Mouse (Mus musculus): Measurements from ENCODE around the gene Rusc1. TPM values are rescaled to one million over a fixed set of nuclear protein-coding genes. Genes with fewer than 3 reads are reported as not detected.

Rusc1 gene
- polyA plus RNA-seq (2012; ENCODE audit: insufficient read depth, insufficient read length, missing spikeins) = 22.0 and 28.2 TPM in 2 replicates

DNA sequence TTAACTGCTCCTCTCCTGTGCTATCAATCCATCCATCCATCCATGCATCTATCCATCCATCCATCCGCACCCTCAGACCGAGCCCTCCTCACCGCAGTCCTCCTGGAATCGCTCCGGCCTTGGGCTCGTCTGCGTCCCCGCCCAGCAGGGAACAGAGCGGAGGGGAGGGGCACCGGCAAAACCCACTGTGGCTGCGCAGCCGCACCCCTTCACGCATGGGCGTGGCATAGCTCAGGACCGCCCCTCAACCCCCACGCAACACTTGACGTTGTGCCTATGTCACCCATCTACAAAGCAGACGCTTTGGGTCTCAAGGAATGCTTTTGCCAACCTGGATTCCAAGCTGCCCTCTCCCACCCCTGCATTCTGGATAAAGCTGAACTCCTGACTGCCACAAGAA lies at the start of gene Rusc1:
Gene Rusc1, minus strand, starts transcription at position 137 of the 400 bp plus-strand sequence.
- peaks cover 8% of the 10 kb centered on the region for H3K4me1 ChIP-seq (ENCODE audit: control insufficient read depth, insufficient read depth, low read length)
- no peak within 1 kb of the TSS for H3K4me3 ChIP-seq (ENCODE audit: insufficient read depth, low read length)
- no peak for TF ChIP-seq CTCF (IDR thresholded peaks at IDR 0.05; ENCODE audit: low read depth, low read length)
- H3K27ac ChIP-seq (ENCODE audit: insufficient read depth, low read depth, low read length) = no peak within 1 kb of the TSS

DNA sequence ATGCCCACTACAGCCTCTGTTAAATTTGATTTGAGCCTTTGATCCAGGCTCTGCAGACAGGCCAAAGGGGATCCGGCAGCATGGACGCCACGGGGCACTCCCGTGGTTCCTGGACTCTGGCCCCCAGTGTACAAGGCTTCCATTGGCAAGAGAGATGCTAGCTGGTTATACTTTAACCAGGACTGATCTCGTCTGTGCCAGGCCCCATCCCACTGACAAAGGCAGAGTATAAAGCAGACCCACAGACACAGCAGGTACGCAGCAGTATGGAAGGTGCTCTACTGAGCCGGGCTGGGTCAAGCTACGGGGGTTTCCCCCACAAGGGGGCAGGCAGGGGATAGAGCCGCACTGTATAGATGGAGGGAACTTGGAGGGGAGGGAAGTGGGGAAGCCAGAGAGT lies 43.3 kb upstream of the Rusc1 start:
- H3K27ac ChIP-seq (ENCODE audit: insufficient read depth, low read depth, low read length) = no peak overlapping the region
- no peak overlapping the region for H3K4me3 ChIP-seq (ENCODE audit: insufficient read depth, low read length)
- TF ChIP-seq CTCF (IDR thresholded peaks at IDR 0.05; ENCODE audit: low read depth, low read length) (no peak), POLR2A (IDR thresholded peaks at IDR 0.05; ENCODE audit: borderline replicate concordance, low read depth, low read length) (no peak)
- H3K4me1 ChIP-seq (ENCODE audit: control insufficient read depth, insufficient read depth, low read length) = no peaks in the 10 kb centered on the region

DNA sequence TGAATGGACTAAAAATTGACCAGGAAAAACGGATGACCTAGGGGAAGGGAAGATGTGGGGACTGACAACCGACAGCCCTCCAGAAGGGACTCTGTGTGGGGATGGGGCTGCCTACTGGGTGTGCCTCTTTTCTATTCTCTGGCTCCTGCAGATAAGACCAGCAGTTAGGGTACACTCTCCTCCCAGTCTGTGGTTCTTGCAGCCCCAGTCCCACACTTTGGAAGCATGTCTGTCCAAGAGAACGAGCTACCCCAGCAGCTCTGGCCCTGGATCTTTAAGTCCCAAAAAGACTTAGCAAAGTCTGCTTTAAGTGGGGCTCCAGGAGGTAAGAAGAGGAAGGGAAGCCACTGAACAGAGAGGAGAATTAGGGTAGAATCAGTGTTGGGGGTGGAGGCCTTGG lies 42.8 kb upstream of the Rusc1 start, which contains the start of gene Pklr:
Gene Pklr, plus strand, starts transcription at position 185 of the 400 bp plus-strand sequence.
- H3K4me3 ChIP-seq (ENCODE audit: insufficient read depth, low read length) = no peak within 1 kb of the TSS
- TF ChIP-seq CTCF (IDR thresholded peaks at IDR 0.05; ENCODE audit: low read depth, low read length) (no peak), POLR2A (IDR thresholded peaks at IDR 0.05; ENCODE audit: borderline replicate concordance, low read depth, low read length) (no peak)
- H3K27ac ChIP-seq (ENCODE audit: insufficient read depth, low read depth, low read length) = no peak within 1 kb of the TSS
- H3K4me1 ChIP-seq (ENCODE audit: control insufficient read depth, insufficient read depth, low read length) = no peaks in the 10 kb centered on the region

DNA sequence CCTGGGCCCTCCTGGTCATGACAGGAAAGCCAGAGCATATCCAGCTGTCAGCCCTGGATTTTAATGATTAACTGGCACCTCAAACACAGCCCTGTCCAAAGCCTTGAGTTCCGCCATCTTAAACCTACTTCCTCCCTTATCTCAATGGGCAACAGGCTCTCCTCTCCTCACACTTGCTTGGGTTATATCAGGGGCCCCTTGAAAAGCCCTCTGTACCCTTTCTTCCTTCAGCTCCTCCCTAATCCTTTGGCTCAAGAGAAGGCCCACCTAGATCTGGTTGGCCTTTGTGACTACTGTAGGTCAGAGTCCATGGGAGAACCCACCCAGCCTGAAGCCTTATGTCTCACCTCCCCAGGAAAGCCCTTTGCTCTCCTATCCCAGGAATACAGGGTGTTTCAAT lies 40.6 kb upstream of the Rusc1 start:
- TF ChIP-seq POLR2A (IDR thresholded peaks at IDR 0.05; ENCODE audit: borderline replicate concordance, low read depth, low read length) (no peak), CTCF (IDR thresholded peaks at IDR 0.05; ENCODE audit: low read depth, low read length) (no peak)
- Histone ChIP-seq H3K27ac (ENCODE audit: insufficient read depth, low read depth, low read length) (no peak overlapping the region), H3K4me3 (ENCODE audit: insufficient read depth, low read length) (no peak overlapping the region), H3K4me1 (ENCODE audit: control insufficient read depth, insufficient read depth, low read length) (peaks cover 2% of the 10 kb centered on the region; the same call in 1 of the 2 replicates)

DNA sequence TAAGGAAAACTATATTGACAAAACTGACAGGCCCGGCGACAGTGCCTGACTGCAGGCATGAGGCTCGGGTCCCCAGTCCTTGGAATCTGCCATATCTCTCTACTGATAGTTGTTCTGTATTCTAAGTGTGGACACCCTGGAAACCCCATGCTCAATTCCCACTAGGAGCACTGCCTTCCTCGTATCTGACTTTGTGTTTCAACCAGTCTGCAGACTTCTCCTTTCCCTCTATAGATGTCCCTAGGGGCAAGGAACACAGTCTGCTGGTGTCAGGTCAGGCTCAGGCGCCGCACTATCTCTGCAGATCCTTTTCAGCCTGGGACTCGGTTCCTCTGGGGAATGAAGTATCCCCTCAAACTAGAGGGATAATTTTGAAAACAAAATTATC lies 39.9 kb upstream of the Rusc1 start:
- H3K4me3 ChIP-seq (ENCODE audit: insufficient read depth, low read length) = no peak overlapping the region
- no peak for TF ChIP-seq POLR2A (IDR thresholded peaks at IDR 0.05; ENCODE audit: borderline replicate concordance, low read depth, low read length)
- no peak for TF ChIP-seq CTCF (IDR thresholded peaks at IDR 0.05; ENCODE audit: low read depth, low read length)
- peaks cover 2% of the 10 kb centered on the region; the same call in 1 of the 2 replicates for H3K4me1 ChIP-seq (ENCODE audit: control insufficient read depth, insufficient read depth, low read length)
- H3K27ac ChIP-seq (ENCODE audit: insufficient read depth, low read depth, low read length) = no peak overlapping the region

DNA sequence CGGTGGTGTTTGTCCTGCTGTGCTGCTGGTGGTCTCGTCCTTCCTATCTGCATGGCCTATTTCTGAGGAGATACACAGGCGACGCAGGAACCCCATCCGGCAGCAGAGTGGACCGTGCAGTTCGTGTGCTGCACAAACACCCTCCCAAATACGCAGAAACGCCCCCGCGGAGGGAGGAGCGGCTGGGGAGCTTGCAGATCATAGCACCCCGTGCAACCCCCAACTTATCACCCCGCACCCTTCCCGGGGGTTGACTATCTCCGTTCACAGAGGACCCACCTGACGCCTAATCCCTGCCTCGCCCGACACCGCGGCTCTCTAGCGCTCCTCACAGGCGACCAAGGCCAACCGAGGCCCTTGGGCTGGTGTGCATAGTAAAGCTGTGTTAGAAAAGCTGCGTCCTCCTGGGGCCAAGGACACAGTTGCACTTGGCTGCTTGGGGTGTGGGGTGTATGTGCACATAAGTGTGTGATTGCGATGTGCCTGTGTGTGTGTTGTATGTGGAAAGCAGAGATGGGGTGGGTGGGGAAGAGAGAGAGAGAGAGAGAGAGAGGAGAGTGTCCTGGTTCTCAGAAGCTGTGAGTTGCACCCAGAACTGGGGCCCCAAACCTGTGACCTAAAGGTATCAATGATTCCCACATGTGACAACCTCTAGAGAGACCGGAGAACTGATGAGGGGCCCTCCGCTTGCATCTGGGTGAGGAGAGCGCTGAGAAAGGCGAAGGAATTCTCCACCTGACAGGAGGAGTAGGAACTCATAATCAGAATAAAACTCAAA lies 39.4 kb upstream of the Rusc1 start:
- Histone ChIP-seq H3K27ac (ENCODE audit: insufficient read depth, low read depth, low read length) (no peak overlapping the region), H3K4me3 (ENCODE audit: insufficient read depth, low read length) (no peak overlapping the region), H3K4me1 (ENCODE audit: control insufficient read depth, insufficient read depth, low read length) (peaks cover 2% of the 10 kb centered on the region; the same call in 1 of the 2 replicates)
- TF ChIP-seq CTCF (IDR thresholded peaks at IDR 0.05; ENCODE audit: low read depth, low read length) = no peak
- TF ChIP-seq POLR2A (IDR thresholded peaks at IDR 0.05; ENCODE audit: borderline replicate concordance, low read depth, low read length) = no peak

DNA sequence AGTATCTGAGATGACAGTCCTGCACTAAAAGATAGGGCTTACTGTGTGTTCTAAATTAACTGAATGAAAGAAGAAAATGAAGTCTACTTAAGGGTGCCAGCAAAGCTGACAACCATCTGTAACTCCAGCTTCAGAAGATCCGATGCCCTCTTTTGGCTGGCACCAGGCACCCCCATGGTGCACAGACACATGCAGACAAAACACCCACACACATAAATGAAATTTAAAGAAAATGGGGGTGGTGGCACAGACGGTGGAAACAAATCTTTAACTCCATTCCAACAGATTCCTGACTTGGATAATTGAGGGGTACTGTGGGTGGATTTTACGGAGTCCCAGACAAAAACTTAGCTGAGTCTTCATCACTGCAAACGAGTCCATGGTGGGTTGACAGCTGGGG lies 38.7 kb upstream of the Rusc1 start:
- H3K4me3 ChIP-seq (ENCODE audit: insufficient read depth, low read length) = no peak overlapping the region
- H3K27ac ChIP-seq (ENCODE audit: insufficient read depth, low read depth, low read length) = no peak overlapping the region
- TF ChIP-seq CTCF (IDR thresholded peaks at IDR 0.05; ENCODE audit: low read depth, low read length) = no peak
- no peak for TF ChIP-seq POLR2A (IDR thresholded peaks at IDR 0.05; ENCODE audit: borderline replicate concordance, low read depth, low read length)
- peaks cover 2% of the 10 kb centered on the region; the same call in 1 of the 2 replicates for H3K4me1 ChIP-seq (ENCODE audit: control insufficient read depth, insufficient read depth, low read length)

DNA sequence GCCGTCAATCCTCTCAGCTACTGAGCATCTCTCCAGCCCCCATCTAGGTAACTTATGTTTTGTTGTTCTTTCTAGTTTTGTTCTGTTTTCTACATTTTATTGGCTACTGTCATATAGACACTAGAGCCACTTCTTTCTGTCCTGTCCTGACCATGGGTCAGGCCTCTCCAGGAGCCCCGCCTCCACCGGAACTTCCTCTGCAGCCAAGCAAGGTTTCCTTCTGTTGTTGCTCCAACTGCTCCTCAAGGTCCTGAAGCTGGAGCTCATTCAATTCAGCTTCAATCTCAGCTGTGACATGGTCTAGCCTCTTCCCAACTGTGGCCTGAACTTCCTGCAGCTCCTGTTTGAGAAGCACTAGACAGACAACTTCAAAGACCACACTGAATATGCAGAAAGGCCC lies 36.8 kb upstream of the Rusc1 start:
- H3K27ac ChIP-seq (ENCODE audit: insufficient read depth, low read depth, low read length) = no peak overlapping the region
- H3K4me1 ChIP-seq (ENCODE audit: control insufficient read depth, insufficient read depth, low read length) = peaks cover 2% of the 10 kb centered on the region; the same call in 1 of the 2 replicates
- TF ChIP-seq CTCF (IDR thresholded peaks at IDR 0.05; ENCODE audit: low read depth, low read length) (no peak), POLR2A (IDR thresholded peaks at IDR 0.05; ENCODE audit: borderline replicate concordance, low read depth, low read length) (no peak)
- H3K4me3 ChIP-seq (ENCODE audit: insufficient read depth, low read length) = no peak overlapping the region

DNA sequence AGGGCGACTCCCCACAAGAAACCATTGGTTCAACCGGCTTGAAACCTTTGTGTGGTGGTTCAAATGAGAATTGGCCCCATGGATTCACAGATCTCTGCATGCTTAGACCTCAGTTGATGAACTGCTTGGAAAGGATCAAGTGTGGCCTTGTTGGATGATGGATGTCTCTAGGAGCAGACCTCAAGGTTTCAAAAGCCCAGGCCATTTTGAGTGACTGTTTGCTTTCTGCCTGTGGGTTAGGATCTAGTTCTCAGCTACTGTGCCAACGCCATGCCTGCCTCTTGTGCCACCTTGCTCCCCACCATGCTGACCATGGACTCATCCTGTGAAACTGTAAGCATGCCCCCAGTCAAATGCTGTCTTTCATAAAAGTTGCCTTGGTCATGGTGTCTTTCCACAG lies 32.9 kb upstream of the Rusc1 start:
- TF ChIP-seq POLR2A (IDR thresholded peaks at IDR 0.05; ENCODE audit: borderline replicate concordance, low read depth, low read length) (no peak), CTCF (IDR thresholded peaks at IDR 0.05; ENCODE audit: low read depth, low read length) (no peak)
- Histone ChIP-seq H3K27ac (ENCODE audit: insufficient read depth, low read depth, low read length) (no peak overlapping the region), H3K4me1 (ENCODE audit: control insufficient read depth, insufficient read depth, low read length) (peaks cover 6% of the 10 kb centered on the region), H3K4me3 (ENCODE audit: insufficient read depth, low read length) (no peak overlapping the region)

DNA sequence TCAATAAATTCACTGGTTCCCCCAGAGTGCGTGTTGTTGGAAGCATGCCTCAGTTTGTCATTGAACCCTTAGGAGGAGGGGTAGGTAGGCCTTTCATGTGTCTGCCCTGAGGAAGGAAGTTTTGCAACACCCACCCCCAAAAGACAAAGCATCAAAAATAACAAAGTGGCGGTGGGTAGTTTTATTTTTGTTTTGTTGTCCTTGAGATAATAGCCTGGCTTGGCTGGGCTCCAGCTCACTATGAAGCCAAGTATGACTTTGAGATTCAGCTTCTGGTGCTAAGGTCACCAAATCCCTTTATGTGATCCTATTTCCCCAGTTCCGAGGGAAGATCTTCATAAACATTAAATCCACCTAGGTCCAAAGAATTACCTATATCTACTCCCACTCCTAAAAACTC lies 31.1 kb upstream of the Rusc1 start:
- H3K27ac ChIP-seq (ENCODE audit: insufficient read depth, low read depth, low read length) = no peak overlapping the region
- TF ChIP-seq CTCF (IDR thresholded peaks at IDR 0.05; ENCODE audit: low read depth, low read length) = no peak
- TF ChIP-seq POLR2A (IDR thresholded peaks at IDR 0.05; ENCODE audit: borderline replicate concordance, low read depth, low read length) = no peak
- H3K4me3 ChIP-seq (ENCODE audit: insufficient read depth, low read length) = no peak overlapping the region
- H3K4me1 ChIP-seq (ENCODE audit: control insufficient read depth, insufficient read depth, low read length) = peaks cover 4% of the 10 kb centered on the region

Measured in bone marrow macrophage, adult 2 months (primary cell).